Mouse (Mus musculus) left cerebral cortex, adult 11 months (tissue): ENCODE measurements around the gene Tmem176b.
"Not testable (repeated sequence)": the region's sequence is repeated elsewhere in the genome, so short reads cannot be mapped to it uniquely, and the experiment has no call there.

Experiments used
- DNase-seq: peaks from one replicate; pipeline ENCODE4 v3.0.0; 2022; ENCODE audit warnings: low spot score

Gene Tmem176b

DNA sequence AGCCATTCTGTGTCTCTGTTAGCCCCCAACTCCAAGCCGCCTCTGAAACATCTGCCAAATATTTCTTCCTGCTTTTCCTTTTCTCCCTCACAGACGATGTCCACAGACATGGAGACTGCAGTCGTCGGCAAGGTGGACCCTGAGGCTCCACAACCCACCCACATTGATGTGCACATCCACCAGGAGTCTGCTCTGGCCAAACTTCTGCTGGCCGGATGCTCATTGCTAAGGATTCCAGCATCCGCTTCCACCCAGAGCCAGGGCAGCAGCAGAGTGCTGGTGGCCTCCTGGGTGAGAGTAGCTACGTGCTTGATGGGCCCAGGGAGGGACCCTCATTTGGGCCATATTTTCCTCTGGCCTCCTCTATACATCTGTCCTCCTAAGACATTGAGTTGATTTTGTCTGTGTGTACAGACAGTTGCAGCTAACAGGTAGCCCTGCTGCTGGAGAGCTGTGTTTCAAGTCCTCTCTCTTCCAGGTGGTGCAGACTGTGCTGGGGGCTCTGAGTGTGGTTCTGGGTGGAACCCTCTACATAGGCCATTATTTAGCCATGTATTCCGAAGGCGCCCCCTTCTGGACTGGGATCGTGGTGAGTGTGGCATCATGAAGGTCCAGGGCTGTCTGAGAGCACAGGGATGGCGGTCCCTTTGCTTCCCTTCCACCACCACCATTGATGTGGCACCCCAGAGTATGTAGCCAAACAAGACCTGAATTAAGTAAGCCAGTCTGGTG lies 981 bp upstream of the Tmem176b start:
- DNase-seq: no peak

DNA sequence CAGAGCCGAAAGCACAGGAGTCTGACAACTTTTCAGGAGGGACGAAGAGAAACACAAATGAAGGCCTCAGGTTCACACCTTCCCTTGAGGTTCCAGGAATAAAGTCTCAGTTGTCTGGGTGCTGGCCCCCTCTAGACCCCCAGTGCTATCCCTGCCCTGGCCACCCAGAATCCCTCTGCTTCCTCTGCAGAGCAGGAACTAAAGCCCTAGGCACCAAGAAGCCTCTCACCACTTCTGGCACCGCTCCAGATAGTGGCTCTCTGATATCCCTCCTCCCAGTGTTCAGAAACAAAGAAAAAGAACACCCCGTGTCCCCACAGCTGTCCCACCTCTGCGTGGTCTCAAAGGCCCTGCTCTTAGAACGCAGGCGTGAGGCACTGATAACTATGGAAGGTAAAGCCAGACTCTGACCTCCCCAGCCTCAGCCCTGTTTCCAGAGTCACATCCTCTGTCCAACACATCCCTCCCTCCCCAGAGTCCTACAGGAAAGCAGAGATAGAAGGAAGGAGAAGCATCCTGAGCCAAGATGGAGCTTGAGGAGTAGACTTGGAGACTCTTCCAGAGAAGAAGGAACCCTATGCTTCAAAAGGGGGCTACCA lies 826 bp downstream of the Tmem176b start, which contains the start of gene Tmem176a:
Gene Tmem176a, plus strand, starts transcription at position 549 of the 599 bp plus-strand sequence.
- no peak for DNase-seq

DNA sequence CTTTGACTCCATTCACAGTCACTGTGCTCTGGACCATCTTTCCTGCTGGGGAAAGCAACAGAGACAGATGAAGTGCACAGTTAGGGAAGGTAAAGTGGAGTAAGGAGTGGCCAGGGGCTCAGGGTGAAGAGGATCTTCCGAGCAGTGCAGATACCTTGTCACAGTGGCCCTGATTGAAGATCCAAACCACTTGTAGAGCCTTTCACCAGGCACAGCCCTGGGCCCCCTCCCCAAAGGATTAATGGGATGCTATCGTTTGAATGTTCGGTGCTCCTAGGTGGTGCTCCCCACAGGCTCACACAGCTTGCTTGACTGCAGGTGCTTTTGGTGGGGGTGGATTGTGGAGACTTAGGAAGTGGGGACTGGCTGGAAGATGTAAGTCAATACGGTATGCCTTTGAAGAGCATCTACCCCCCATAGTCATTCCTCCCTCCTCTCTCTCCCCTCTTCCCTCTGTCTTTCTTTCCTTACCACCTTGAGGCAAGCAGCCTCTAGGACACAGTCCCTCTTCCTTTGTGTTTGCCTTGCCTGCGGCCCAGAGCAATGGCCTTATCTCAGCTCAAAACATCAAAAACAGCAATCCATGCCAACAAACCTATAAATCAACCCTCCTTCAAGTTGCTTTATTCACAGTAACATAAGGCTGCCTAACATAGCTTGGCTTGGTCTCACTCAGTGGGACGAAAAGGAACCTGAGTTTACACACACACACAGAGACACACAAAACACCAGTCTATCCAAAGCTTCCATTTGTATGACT lies 2.8 kb downstream of the Tmem176b start:
- DNase-seq: no peak

DNA sequence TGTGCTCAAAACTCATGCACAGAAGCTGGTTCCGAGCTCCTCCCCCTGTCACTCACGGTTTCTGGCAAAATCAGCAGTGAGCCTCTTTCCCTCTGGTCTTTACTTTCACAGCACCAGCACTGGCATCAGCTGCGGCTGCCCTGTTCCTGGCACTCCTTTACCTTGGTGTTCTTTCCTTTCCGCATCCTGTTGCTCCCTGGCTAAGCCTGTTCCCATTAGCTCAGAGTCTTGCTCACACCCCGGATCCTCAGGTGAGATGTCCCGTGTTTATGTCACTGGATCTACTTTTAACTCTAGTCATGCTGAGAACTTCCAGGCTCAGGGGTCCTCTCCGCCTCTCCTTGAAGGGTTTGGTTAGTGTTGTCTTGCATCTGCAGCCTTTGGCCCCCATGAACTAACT lies 3.8 kb downstream of the Tmem176b start:
- no peak for DNase-seq

DNA sequence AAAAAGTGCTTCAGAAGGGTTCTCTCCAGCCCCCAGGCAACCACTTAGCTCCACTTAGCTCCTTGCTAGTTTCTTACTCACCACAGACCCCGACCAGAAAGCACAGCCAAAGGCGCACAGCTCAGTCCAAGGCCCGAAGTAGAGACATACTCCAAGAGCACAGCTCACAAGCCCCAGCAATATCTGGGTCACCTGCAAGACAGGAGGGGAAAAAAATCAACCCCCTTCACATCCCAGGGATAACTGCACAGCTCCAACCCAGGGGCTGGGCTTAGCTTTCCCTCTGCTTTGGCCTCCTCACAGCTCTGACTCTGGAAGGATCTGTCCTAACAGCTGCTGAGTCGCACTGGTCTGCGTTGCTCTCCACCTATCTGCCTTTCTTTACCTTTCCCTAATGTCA lies 5.2 kb downstream of the Tmem176b start:
- no peak for DNase-seq

DNA sequence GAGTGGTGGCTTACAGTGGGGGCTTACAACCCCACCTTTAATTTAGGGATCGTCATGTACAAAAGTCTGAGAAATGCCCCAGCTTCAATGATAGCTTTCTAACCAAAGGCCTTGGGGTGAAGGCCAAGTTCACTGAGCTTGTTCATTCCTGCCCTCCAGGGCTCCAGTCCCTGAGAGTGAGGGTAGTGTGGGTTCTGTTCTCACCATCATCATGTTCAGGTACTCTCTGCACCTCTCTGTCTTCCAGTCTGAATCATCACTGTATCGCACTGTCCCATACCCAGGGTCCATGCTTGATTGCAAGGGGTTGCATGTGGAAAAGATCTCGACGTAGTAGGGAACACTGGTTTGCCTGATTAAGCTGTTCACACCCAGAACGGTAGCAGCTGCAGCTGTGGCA lies 6.1 kb downstream of the Tmem176b start:
- DNase-seq: no peak

DNA sequence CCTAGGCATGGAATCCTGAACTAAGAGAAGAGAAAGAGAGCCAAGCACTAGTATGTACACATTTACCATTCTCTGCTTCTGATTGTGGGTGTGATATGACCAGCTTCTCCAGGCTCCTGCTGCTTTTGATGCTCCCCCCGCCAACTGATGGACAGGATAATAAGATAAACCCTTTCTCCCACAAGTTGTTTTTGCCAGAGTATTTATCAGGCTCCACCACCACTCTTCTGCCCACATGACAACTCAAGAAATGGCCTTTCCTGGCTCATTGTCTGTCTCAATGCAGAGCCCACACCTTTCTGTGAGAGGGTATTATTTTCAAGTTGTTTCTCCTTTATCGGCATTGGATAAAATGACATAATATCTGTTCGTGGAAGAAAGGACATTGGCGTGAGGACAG lies 7.8 kb downstream of the Tmem176b start:
- DNase-seq: no peak

DNA sequence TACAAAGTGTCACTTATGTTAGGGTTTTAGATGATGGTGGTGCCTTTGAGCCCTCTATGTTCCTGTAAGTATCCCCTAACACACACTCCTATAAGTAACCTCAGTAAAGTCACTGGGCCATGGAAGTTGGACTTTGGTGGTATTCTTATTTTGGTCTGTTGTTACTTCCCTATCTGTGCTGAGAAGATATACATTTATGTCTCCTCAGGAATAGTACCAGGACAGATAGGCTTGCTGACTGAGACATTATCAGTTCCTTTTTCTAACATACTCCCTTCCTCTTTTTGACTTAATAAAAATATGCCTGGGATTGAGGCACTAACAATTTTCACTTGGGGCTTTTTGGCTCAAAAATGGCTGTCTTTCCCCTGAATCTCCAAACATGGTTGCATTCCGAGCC lies 8.9 kb downstream of the Tmem176b start:
- no peak for DNase-seq

DNA sequence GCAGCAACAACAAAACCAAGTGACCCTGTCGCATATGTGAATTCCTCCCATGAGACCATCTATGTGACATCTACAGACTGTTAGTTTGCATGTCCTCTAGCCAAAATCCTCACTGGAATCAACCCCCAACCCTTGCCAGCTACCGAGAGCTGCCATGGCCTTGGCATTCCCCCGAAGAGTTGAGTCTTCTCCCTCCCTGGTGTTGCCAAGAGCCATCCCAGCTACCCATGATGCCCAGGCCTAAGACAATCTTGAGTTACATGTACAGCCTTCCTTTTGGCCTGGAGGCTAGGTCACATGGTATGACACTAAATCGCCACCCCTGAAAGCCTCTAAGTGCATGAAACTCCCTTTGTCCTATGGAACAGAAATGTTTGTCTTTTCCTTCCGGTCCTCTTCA lies 10.2 kb downstream of the Tmem176b start:
- no peak for DNase-seq

DNA sequence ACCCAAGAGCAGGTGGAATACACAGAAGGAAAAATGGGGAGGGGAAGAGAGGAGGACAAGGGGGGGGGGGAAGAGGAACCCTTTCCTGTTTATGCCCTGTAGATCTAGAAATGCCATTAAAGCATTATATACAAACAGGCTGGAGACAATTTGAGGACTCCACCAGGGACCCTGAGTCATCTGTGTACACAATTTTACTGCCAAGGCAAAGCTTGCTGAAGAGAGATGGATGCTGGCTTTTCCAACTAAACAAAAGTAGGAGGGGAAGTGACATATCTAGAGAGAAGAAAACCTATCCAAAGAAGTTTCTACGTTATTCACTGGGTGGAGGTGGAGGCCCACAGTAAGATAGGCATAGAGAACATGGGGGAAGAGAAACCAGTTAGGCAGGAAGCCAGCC lies 11.1 kb downstream of the Tmem176b start:
- DNase-seq: no peak

DNA sequence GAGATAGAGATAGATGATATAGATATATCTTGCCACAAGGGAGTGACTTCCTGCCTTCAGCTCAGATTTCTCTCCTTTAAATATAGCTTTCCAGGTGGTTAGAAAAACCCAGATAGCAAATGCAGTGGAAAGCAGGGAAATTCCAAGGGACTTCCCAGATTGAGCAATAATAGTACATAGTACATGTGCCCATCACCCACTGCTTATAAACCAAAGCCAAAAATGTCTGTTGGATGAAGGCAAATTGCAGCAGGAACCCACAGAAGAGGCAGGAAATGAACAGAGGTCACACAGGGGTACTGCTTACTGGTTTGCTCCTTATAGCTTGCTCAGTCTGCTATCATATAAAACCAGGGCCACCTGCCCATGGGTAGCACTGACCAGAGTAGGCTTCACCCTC lies 11.6 kb downstream of the Tmem176b start:
- DNase-seq: no peak

DNA sequence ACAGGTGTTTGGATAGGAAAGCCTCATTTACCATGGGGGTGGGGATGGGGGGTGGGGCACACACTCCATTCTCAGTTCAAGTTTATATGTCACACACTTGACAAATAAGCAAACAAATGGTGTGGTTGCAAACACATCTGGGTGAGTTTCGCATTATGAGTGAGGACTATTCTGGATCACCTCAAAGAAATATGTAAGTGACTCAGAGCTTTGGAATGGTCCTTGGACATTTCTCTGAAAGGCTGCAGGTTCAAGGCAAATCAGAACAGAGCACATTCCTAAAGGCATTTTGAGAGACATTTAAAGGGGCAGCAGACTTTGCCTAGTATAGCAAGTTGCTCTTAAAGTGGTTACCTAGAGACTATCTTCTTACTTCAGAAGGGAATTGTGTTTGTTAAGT lies 12.3 kb downstream of the Tmem176b start:
- no peak for DNase-seq

DNA sequence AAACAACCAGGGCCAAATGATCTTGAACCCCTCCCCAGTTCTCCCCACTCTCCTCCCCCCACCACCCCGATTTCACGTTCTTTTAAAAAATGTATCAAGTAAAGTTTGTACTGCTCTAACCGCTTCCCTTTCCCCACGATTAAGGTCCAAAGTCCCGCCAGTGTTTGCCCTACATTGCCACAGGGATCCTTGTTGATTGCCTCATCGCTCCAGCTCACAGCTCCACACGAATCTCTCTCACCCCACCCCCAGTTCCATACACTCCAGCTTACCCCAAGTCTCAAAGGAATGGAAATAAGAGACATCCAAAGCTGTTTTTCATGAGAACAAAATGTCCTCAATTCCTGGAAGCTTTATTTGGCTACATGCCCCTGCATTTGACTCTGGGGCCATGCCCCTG lies 16.3 kb downstream of the Tmem176b start:
- DNase-seq: no peak

DNA sequence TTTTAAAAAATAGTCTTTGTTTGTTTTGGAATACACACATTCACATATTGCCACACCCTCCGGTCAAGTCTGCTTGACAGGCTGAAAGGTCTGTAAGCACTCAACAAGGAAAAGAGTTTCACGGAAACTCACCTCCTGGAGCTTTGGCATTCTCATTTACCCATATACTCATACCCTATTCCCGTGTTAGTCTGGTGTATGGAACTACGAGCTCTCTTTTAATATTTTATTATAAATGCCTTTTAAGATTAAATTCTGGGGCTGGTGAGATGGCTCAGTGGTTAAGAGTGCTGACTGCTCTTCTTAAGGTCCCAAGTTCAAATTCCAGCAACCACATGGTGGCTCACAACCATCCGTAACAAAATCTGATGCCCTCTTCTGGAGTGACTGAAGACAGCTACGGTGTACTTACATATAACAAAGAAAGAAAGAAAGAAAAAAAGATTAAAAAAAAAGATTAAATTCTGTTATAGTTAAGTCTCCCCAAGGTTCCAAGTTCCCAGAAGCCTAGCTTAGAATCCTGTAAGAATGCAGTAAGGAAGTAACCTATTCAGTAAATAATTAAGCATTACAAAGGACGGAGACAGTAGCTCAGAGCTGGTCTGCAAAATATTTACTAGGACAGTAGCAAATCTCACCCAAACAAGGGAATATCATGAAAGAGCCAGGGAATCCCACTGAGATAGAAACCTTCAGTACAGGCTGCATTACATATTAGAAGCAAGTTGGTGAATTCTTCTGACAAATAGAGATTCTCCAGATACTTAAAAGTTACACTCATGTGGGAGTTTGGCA lies 19.1 kb downstream of the Tmem176b start:
- not testable (repeated sequence) for DNase-seq

DNA sequence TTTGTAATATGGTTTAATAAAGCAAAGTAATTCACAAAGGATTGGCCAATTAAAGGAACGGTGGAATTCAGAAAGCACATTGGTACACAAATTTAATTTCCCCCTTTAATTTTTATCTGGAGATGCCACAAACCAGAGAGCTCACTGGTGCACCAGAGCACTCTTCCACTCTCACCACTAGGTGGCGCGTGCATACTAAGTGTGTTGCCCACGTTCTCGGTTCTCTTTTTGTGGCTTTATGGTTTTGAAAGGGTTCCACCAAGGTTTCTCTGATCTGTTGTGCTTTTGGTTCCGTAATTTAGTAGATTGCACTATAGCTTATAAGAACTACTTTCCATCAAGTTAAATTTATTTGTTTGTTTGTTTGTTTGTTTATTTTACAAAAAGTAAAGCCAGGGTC lies 23.5 kb downstream of the Tmem176b start:
- peak; percentile 55 for DNase-seq

DNA sequence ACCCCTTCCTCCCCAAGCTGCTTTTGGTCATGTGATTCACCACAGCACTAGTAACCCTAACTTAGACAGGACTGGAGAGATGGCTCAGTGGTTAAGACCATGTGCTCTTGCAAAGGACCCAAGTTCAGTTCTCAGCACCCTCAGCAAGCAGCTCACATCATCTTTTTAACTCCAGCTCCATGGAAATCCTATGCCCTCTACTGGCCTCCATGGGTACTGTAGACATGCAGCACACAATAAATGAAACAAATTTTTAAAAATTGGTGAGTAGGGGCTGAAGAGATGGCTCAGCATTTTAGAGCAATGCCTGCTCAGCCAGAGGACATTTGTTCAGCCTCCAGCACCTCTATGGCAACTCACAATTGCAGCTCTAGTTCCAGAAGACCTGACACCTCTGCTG lies 26.3 kb downstream of the Tmem176b start:
- DNase-seq: no peak

DNA sequence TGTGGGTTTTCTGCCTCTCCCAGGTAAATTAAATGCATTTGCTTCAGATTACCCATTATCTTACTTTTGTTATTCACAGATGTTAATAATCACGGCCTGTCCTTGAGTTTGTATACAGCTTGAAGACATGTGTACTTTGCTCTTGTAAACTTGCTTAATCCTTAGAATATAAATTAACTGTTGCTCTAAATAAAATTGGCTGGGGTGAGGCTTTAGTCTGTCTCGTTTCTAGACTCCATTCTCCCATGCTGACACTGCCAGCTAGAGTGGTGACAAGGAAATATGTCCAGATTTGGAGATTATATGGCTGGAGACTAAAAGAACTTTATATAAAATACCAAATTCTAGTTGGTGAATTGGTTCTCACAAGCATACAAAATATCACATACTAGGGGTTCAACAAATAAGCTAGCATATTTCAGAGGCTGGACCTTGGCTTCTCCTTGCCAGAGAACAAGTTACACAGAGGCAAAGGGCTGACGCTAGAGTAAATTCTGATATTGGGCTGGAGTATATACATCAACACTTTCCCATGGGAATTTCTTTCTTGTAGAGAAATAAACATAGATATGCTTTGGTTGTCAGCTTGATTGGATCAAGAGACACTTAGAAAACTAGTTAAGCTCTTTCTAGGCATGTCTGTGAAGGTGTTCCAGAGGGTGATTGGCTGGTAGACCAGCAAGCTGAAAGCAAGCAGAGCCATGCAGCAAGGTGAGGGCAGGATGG lies 31.6 kb downstream of the Tmem176b start:
- DNase-seq: no peak

DNA sequence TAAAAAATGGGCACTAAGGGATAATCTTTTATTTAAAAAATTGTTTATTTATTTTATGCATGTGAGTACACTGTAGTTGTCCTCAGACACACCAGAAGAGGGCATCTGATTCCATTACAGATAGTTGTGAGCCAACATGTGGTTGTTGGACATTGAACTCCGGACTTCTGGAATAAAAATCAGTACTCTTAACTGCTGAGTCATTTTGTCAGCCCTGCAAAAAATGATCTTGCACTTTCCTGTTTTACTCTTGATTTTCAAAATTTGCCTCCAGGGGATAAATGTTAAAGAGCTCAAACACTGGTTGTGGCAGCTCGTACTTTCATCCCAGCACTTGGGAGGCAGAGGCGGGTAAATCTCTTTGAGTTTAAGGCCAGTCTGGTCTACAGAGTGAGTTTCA lies 34.5 kb downstream of the Tmem176b start:
- no peak for DNase-seq

DNA sequence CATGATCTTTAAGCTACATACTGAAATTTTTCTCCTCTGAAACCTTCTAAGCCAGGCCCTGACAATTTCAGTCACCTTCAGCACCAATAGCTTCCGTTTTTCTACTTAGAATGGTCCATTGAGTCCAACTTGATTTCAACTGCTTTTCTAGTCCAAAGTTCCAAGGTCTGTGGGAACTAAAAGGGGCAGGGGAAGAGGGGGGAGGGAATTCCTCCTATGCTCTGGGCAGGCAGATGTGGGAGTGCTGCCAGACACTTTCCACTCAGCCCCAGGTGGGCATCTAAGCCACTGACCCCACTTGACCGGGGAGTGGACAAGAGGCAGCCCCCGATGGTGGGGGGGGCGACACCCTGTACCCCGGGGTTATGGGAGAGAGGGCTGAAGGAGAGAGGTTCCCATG lies 37.0 kb downstream of the Tmem176b start:
- DNase-seq: no peak

DNA sequence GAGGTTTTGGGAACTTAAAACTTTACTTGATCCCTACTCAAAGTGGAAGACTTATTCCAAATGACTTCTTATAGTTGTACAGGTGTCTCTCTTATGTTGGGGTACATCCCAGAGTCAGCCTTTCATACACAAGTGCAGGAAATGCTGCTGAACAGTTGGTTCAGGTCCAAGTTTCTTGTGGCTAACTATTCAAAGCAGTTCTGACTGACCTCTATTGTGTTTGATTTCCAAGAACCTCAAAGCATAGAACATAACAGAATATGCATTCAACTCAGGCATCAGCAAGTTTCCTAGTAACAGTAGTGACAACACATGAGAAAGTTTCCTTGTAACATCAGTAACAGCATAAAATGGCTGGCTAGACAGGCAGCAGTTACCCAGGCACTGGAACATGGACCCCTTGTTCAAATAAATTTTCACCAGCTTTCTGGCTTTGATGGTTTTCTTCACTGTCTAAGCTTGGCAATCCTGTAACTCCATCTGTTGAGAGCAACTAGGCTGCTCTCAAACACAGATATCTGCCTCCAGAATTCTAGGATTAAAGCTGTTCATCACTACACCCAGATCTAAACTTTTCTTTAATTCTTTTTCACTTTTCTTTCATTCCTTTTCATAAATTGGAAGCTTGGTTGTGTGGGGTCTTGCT lies 37.8 kb downstream of the Tmem176b start:
- DNase-seq: no peak

DNA sequence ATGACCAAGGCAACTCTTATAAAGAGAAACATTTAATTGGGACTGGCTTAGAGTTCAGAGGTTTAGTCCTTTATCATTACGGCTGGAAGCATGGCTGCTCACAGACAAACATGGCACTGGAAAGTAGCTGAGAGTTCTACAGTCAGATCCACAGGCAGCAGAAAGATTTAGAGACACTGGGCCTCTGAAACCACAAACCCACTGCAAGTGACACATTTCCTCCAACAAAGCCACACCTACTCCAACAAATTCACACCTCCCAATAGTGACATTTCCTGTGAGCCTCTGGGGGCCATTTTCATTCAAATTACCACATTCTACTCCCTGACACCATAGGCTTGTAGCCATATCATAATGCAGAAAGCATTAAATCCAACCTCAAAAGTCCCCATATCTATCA lies 39.4 kb downstream of the Tmem176b start:
- no peak for DNase-seq
